Mouse (Mus musculus) lung, embryonic 14.5 days (tissue): ENCODE results near the gene Maml3. TPM values are rescaled to one million over a fixed set of nuclear protein-coding genes. Genes with fewer than 3 reads are reported as not detected.

Experiments used
- ATAC-seq: fragments of 200-750 bp; cut with Nextera tagmentation; 2 replicates; pipeline ENCODE4 v1.8.0; 2017; ENCODE audit warnings: mild to moderate bottlenecking, moderate TSS enrichment, moderate library complexity; ENCODE audit not compliant: insufficient read depth
- DNase-seq: peaks from one replicate; pipeline ENCODE4 v3.0.0-alpha.2; 2015
- H3K27ac ChIP-seq: fragments of 300-500 bp; sonication (generic); 2 replicates; pipeline ENCODE4 v1.5.1; 2014; ENCODE audit warnings: low read depth, mild to moderate bottlenecking, moderate library complexity
- H3K27me3 ChIP-seq: fragments of 300-500 bp; sonication (generic); 2 replicates; pipeline ENCODE4 v1.6.1; 2014; ENCODE audit warnings: low read length, control low read depth; ENCODE audit not compliant: insufficient read depth
- H3K36me3 ChIP-seq: fragments of 300-500 bp; sonication (generic); 2 replicates; pipeline ENCODE4 v1.6.1; 2014; ENCODE audit warnings: control low read depth; ENCODE audit not compliant: insufficient read depth
- H3K4me1 ChIP-seq: fragments of 300-500 bp; sonication (generic); 2 replicates; pipeline ENCODE4 v1.6.1; 2014; ENCODE audit warnings: antibody characterized with exemption, control low read depth; ENCODE audit not compliant: insufficient read depth
- H3K4me2 ChIP-seq: fragments of 300-500 bp; sonication (generic); 2 replicates; pipeline ENCODE4 v1.6.1; 2014; ENCODE audit warnings: mild to moderate bottlenecking
- H3K4me3 ChIP-seq: fragments of 300-500 bp; sonication (generic); 2 replicates; pipeline ENCODE4 v1.5.1; 2014; ENCODE audit warnings: low read depth, low read length
- H3K9ac ChIP-seq: fragments of 300-500 bp; sonication (generic); 2 replicates; pipeline ENCODE4 v1.6.1; 2014
- H3K9me3 ChIP-seq: fragments of 300-500 bp; sonication (generic); 2 replicates; pipeline ENCODE4 v1.6.1; 2016; ENCODE audit warnings: low read depth, low read length, control low read depth
- CTCF ChIP-seq: IDR thresholded peaks from 2 replicates; pipeline ENCODE4 v1.5.1; 2016; ENCODE audit warnings: antibody characterized with exemption, low read depth
- WGBS: fragments of 180-500 bp; shearing (Covaris S2); extraction: QIAGEN DNeasy Blood & Tissue Kit; methylation state at CpG from one replicate; pipeline ENCODE4 v1.1.7; 2014; 5-methylcytosine and 5-hydroxymethylcytosine counted together
- polyA plus RNA-seq: library from polyadenylated mRNA; unstranded; fragments of >200 nt; fragmentation: Nextera tagmentation; extraction: Ambion mirVana; gene quantifications from 2 replicates; pipeline ENCODE4 v1.2.1, GENCODE M21; 2014

Gene Maml3
- polyA plus RNA-seq, 1 experiment from 2014 or later, result 9.1 TPM

DNA sequence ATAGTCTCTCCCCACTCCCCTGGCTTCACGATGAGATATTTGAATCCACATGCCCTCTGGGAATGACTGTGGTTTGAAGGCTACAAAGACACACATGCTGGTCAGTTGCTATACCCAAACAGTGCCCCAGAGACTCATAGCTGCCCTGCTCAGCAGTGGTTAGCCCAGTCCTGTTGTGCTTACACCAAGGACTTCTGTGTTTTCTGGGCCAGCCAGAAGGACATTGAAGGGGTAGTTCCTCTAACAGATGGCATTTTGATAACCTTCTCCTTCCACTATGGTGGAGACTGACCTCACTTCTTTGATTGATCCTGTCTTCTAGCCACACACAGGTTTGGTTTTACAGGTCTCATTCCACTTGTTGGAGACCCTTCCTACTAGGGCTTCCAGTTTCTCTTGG lies 189.5 kb downstream of the Maml3 start:
- no peak for DNase-seq
- Histone ChIP-seq H3K27ac (peak overlapping the region; percentile 75), H3K36me3 (no peaks in the 10 kb centered on the region), H3K27me3 (no peaks in the 10 kb centered on the region), H3K9ac (no peak overlapping the region), H3K4me3 (no peak overlapping the region), H3K4me1 (peaks cover 12% of the 10 kb centered on the region; the same call in 1 of the 2 replicates), H3K9me3 (no peaks in the 10 kb centered on the region), H3K4me2 (0 out of 2 replicates have a peak overlapping the region, but pooled peaks have one; percentile 43)
- no peak for TF ChIP-seq CTCF
- 58% methylated on average over 1 of the region's 1 CpGs for WGBS
- no peak for ATAC-seq

GRCm38 (mm10) chr3:51914900-51915299 lies 190.0 kb downstream of the Maml3 start:
- no peaks in the 10 kb centered on the region for H3K9me3 ChIP-seq
- H3K36me3 ChIP-seq, result no peaks in the 10 kb centered on the region
- no peak overlapping the region for H3K4me2 ChIP-seq
- ATAC-seq, result no peak
- no peak overlapping the region for H3K4me3 ChIP-seq
- WGBS, result 52% methylated on average over 4 of the region's 4 CpGs
- H3K9ac ChIP-seq, result no peak overlapping the region
- no peak for DNase-seq
- H3K27me3 ChIP-seq, result no peaks in the 10 kb centered on the region
- H3K27ac ChIP-seq, result no peak overlapping the region
- 0 out of 2 replicates have a peak, but pooled peaks have one; percentile 11 for TF ChIP-seq CTCF
- H3K4me1 ChIP-seq, result peaks cover 12% of the 10 kb centered on the region; the same call in 1 of the 2 replicates

DNA sequence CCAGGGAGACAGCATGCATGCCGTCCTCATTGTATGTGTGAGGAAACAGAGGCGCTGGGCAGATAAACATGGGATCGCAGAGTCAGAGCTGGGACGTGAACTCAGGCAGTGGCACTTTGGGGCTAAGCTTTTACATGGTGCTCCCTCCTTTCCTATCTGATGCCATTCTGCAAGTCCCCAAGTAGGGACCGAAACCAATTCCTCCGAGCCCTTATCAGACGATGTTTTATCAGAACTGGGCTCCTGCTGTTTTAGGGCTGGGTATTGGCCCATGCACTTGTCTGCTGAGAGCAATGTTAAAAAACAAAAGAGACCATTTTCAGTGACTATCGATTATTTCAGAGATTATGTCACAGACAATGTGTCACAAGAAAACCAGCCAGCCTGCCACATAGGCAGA lies 191.4 kb downstream of the Maml3 start:
- Histone ChIP-seq H3K27me3 (no peaks in the 10 kb centered on the region), H3K27ac (no peak overlapping the region), H3K4me2 (no peak overlapping the region), H3K9ac (no peak overlapping the region), H3K4me1 (peaks cover 24% of the 10 kb centered on the region), H3K9me3 (no peaks in the 10 kb centered on the region), H3K4me3 (no peak overlapping the region), H3K36me3 (no peaks in the 10 kb centered on the region)
- WGBS, result 72% methylated on average over 8 of the region's 8 CpGs
- ATAC-seq (no peak), DNase-seq (no peak)
- TF ChIP-seq CTCF, result no peak

- Histone ChIP-seq H3K4me2 (no peak overlapping the region), H3K27ac (no peak overlapping the region), H3K9me3 (no peaks in the 10 kb centered on the region), H3K4me3 (no peak overlapping the region), H3K27me3 (no peaks in the 10 kb centered on the region), H3K36me3 (no peaks in the 10 kb centered on the region), H3K4me1 (peaks cover 35% of the 10 kb centered on the region), H3K9ac (no peak overlapping the region)
- ATAC-seq (no peak), DNase-seq (no peak)
- 46% methylated on average over 8 of the region's 8 CpGs for WGBS
- no peak for TF ChIP-seq CTCF
Measured at GRCm38 (mm10) chr3:51912214-51912613, 192.7 kb downstream of the Maml3 start.

DNA sequence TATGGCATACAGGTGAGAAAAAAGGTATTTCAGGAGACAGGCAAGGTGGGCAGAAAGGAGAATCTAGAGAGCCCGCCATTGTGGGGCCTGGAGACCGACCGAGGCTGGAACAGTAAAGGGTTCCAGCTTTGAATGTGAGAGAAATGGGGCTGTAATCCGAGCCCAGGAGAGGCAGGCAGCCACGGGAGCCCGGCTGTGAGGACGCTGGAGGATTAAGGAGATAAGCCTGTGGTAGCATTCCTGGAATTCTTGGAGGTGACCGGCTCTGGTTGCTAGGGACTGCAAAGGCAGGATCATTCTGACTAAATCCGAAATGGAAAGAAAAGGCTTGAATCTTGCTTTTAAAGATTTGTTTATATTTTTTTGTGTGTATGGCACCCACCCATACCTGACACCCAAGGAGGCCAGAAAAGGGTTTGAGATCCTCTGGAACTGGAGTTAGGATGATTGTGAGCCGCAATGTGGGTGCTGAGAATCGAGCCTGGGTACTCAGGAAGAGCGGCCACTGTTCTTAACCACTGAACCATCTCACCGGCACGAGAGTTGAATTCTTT lies 196.4 kb downstream of the Maml3 start:
- Histone ChIP-seq H3K9me3 (no peaks in the 10 kb centered on the region), H3K4me3 (no peak overlapping the region), H3K27me3 (no peaks in the 10 kb centered on the region), H3K4me2 (peak overlapping the region; percentile 32), H3K4me1 (peaks cover 46% of the 10 kb centered on the region), H3K36me3 (no peaks in the 10 kb centered on the region), H3K27ac (peak overlapping the region; percentile 83; the same call in 1 of the 2 replicates), H3K9ac (no peak overlapping the region)
- ATAC-seq (peak; percentile 83), DNase-seq (peak; percentile 79)
- WGBS, result 25% methylated on average over 14 of the region's 14 CpGs
- no peak for TF ChIP-seq CTCF

DNA sequence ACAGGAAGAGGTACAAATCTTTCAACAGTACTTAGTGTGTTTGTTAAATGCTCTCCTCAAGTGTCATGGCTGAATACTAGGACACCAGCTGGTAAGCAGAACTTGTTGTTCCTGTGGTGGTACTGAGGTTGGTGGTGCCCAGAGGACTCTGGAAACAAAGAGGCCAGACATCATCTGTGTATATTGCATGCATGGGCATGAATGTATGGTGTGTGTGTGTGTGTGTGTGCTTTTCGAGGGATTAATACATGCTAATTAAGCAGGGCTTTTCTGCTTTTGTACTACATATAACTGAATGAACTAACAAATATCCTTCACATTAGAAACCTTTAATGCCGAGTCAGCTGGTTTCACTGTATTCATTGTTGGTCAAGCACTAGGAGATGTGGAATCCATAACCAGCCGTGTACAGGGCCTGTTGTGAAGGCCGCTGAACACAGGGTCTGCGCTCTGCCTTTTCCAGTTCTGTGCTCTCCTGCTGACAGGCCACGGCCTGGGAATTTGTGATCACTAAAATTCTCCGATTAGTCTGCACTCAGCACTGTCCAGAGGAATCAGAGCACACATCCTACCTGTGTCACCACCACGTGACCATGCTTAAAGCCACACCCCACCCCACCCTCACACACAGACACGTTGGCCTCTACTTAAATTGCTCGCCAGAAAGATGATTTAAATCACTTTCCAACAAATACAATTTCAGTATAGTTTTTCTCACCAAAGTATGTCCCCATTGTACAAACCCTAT lies 197.6 kb downstream of the Maml3 start:
- H3K27me3 ChIP-seq, result no peaks in the 10 kb centered on the region
- H3K9ac ChIP-seq, result no peak overlapping the region
- no peak for ATAC-seq
- no peaks in the 10 kb centered on the region for H3K9me3 ChIP-seq
- no peak overlapping the region for H3K4me2 ChIP-seq
- peak overlapping the region; percentile 30; the same call in 1 of the 2 replicates for H3K27ac ChIP-seq
- no peak for TF ChIP-seq CTCF
- peaks cover 46% of the 10 kb centered on the region for H3K4me1 ChIP-seq
- no peaks in the 10 kb centered on the region for H3K36me3 ChIP-seq
- DNase-seq, result no peak
- H3K4me3 ChIP-seq, result no peak overlapping the region
- WGBS, result 59% methylated on average over 10 of the region's 10 CpGs

GRCm38 (mm10) chr3:51905903-51906302 lies 199.0 kb downstream of the Maml3 start:
- Histone ChIP-seq H3K36me3 (no peaks in the 10 kb centered on the region), H3K9ac (no peak overlapping the region), H3K4me2 (no peak overlapping the region), H3K27ac (0 out of 2 replicates have a peak overlapping the region, but pooled peaks have one; percentile 11), H3K9me3 (no peaks in the 10 kb centered on the region), H3K4me1 (peaks cover 46% of the 10 kb centered on the region), H3K4me3 (no peak overlapping the region), H3K27me3 (no peaks in the 10 kb centered on the region)
- TF ChIP-seq CTCF, result no peak
- no peak for DNase-seq
- 41% methylated on average over 9 of the region's 9 CpGs for WGBS
- ATAC-seq, result no peak
